Mouse (Mus musculus): ENCODE results near the gene Gale.

DNA sequence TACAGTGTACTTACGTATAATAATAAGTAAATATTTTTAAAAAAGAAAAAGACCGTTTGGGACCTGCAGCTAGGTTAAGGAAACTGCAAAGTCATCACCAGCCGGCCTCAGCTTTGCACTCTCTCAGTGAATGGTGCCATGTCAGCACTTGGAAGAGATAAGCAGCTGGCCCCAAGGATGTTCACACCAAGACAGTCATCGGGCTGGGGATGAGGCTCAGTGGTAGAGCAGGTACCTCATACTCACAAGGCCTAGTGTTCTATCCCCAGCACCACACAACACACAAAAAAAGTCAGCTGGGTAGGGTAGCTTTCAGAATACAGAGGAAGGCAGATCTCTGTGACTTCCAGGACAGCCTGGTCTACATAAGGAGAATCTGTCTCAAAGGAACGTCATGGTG is 21.7 kb downstream of the Gale start:
- no peak for TF ChIP-seq CTCF (IDR thresholded peaks at IDR 0.05; ENCODE audit: insufficient read depth, low read length)
- TF ChIP-seq POLR2A (IDR thresholded peaks at IDR 0.05; ENCODE audit: borderline replicate concordance, extremely low read depth, low read depth, low read length) = no peak

All from lung, adult 2 months (tissue).